Mouse (Mus musculus) layer of hippocampus, postnatal 10 days (tissue): ENCODE measurements around the gene Spns2. TPM values are rescaled to one million over a fixed set of nuclear protein-coding genes. Genes with fewer than 3 reads are reported as not detected.
"Not testable (repeated sequence)": the region's sequence is repeated elsewhere in the genome, so short reads cannot be mapped to it uniquely, and the experiment has no call there.

ENCODE experiments used
- DNase-seq, 2 experiments: peaks; one replicate each; pipeline ENCODE4 v3.0.0; 2021; ENCODE audit warnings: low spot score in 2 of 2
- total RNA-seq, 2 experiments: library from RNA; stranded (reverse); gene quantifications; 2 replicates each; pipeline ENCODE4 v1.2.3; 2021

Gene Spns2
- total RNA-seq, 2 experiments from 2014 or later: 58.4 to 59.6 TPM

GRCm38 (mm10) chr11:72438411-72438810 is 51.3 kb downstream of the Spns2 start:
- DNase-seq: no peak

GRCm38 (mm10) chr11:72436756-72437650 is 52.7 kb downstream of the Spns2 start:
- peak in 1 of 2 experiments; percentile 9 for DNase-seq

GRCm38 (mm10) chr11:72436271-72436670 is 53.4 kb downstream of the Spns2 start:
- peak; percentile 65 to 74 for DNase-seq

GRCm38 (mm10) chr11:72435694-72436045 is 54.0 kb downstream of the Spns2 start:
- no peak for DNase-seq

- no peak for DNase-seq
Measured at GRCm38 (mm10) chr11:72434963-72435693, 54.6 kb downstream of the Spns2 start, which contains the start of gene Ggt6. TSS of gene Ggt6 (plus strand) at chr11:72435526.

- DNase-seq: not testable (repeated sequence)
Measured at GRCm38 (mm10) chr11:72430311-72431068, 59.2 kb downstream of the Spns2 start.

- peak; percentile 84 to 85 for DNase-seq
Measured at GRCm38 (mm10) chr11:72429288-72429690, 60.4 kb downstream of the Spns2 start.

- DNase-seq: peak; percentile 82 to 83
Measured at GRCm38 (mm10) chr11:72428694-72429093, 61.0 kb downstream of the Spns2 start.

GRCm38 (mm10) chr11:72426884-72427283 is 62.8 kb downstream of the Spns2 start:
- DNase-seq: no peak

- no peak for DNase-seq
Measured at GRCm38 (mm10) chr11:72425201-72425600, 64.5 kb downstream of the Spns2 start.

- DNase-seq: no peak
Measured at GRCm38 (mm10) chr11:72423686-72424085, 66.0 kb downstream of the Spns2 start.

- DNase-seq: no peak
Measured at GRCm38 (mm10) chr11:72421518-72422278, 68.0 kb downstream of the Spns2 start.

- DNase-seq: no peak
Measured at GRCm38 (mm10) chr11:72420460-72421122, 69.1 kb downstream of the Spns2 start.

- no peak for DNase-seq
Measured at GRCm38 (mm10) chr11:72419006-72419405, 70.7 kb downstream of the Spns2 start.

GRCm38 (mm10) chr11:72418227-72418626 is 71.5 kb downstream of the Spns2 start:
- DNase-seq: no peak

GRCm38 (mm10) chr11:72417376-72417775 is 72.3 kb downstream of the Spns2 start:
- no peak for DNase-seq

GRCm38 (mm10) chr11:72416666-72417065 is 73.0 kb downstream of the Spns2 start:
- no peak for DNase-seq

GRCm38 (mm10) chr11:72415155-72415554 is 74.5 kb downstream of the Spns2 start:
- DNase-seq: no peak

- DNase-seq: no peak
Measured at GRCm38 (mm10) chr11:72413601-72414190, 76.0 kb downstream of the Spns2 start.

GRCm38 (mm10) chr11:72413016-72413415 is 76.7 kb downstream of the Spns2 start:
- DNase-seq: no peak
